Mouse (Mus musculus) stomach, postnatal 0 days (tissue): ENCODE measurements around the gene Slc1a3. TPM values are rescaled to one million over a fixed set of nuclear protein-coding genes. Genes with fewer than 3 reads are reported as not detected.

Experiments
- ATAC-seq: fragments of 200-750 bp; cut with Nextera tagmentation; 2 replicates; pipeline ENCODE4 v1.8.0; 2017; ENCODE audit not compliant: low FRiP score, low TSS enrichment
- DNase-seq: peaks from one replicate; pipeline ENCODE4 v3.0.0-alpha.2; 2016; ENCODE audit warnings: low spot score
- H3K27ac ChIP-seq: fragments of 300-500 bp; sonication (generic); replicated peaks from 2 replicates; pipeline ENCODE4 v1.5.1; 2014; ENCODE audit warnings: mild to moderate bottlenecking, control low read depth
- H3K27me3 ChIP-seq: fragments of 300-500 bp; sonication (generic); 2 replicates; pipeline ENCODE4 v1.6.1; 2014; ENCODE audit warnings: low read length; ENCODE audit not compliant: control insufficient read depth, insufficient read depth
- H3K36me3 ChIP-seq: fragments of 300-500 bp; sonication (generic); 2 replicates; pipeline ENCODE4 v1.6.1; 2014; ENCODE audit warnings: low read length, mixed read lengths; ENCODE audit not compliant: control insufficient read depth, insufficient read depth
- H3K4me1 ChIP-seq: fragments of 300-500 bp; sonication (generic); replicated peaks from 2 replicates; pipeline ENCODE4 v1.6.1; 2014; ENCODE audit warnings: antibody characterized with exemption; ENCODE audit not compliant: control insufficient read depth, insufficient read depth
- H3K4me2 ChIP-seq: fragments of 300-500 bp; sonication (generic); replicated peaks from 2 replicates; pipeline ENCODE4 v1.6.1; 2014; ENCODE audit warnings: low read depth, mild to moderate bottlenecking, control low read depth, moderate library complexity
- H3K4me3 ChIP-seq: fragments of 300-500 bp; sonication (generic); 2 replicates; pipeline ENCODE4 v1.5.1; 2014; ENCODE audit warnings: low read depth, low read length, control low read depth
- H3K9ac ChIP-seq: fragments of 300-500 bp; sonication (generic); 2 replicates; pipeline ENCODE4 v1.6.1; 2014; ENCODE audit warnings: mild to moderate bottlenecking, low read length, control low read depth, mixed read lengths
- H3K9me3 ChIP-seq: fragments of 300-500 bp; sonication (generic); 2 replicates; pipeline ENCODE4 v1.6.1; 2016; ENCODE audit warnings: low read length; ENCODE audit not compliant: control insufficient read depth
- CTCF ChIP-seq: IDR thresholded peaks from 2 replicates; pipeline ENCODE4 v1.5.1; 2016; ENCODE audit warnings: antibody characterized with exemption, low read depth, mild to moderate bottlenecking, moderate library complexity
- EP300 ChIP-seq: optimal IDR thresholded peaks from 2 replicates; pipeline ENCODE3; 2016; ENCODE audit warnings: antibody characterized with exemption
- WGBS: fragments of 180-500 bp; shearing (Covaris S2); extraction: QIAGEN DNeasy Blood & Tissue Kit; methylation state at CpG from one replicate; pipeline ENCODE4 v1.1.7; 2014; 5-methylcytosine and 5-hydroxymethylcytosine counted together
- polyA plus RNA-seq: library from polyadenylated mRNA; unstranded; fragments of >200 nt; fragmentation: Nextera tagmentation; extraction: Ambion mirVana; gene quantifications from 2 replicates; pipeline ENCODE4 v1.2.1, GENCODE M21; 2015

The Slc1a3 gene
- polyA plus RNA-seq = 4.8 and 5.6 TPM in 2 replicates

- Histone ChIP-seq H3K4me3 (peak within 1 kb of the TSS; percentile 64), H3K36me3 (no peaks in the 10 kb centered on the region), H3K4me1 (no peaks in the 10 kb centered on the region), H3K4me2 (peak within 1 kb of the TSS; percentile 86), H3K27me3 (no peaks in the 10 kb centered on the region), H3K9me3 (no peaks in the 10 kb centered on the region), H3K9ac (peak within 1 kb of the TSS; percentile 65), H3K27ac (0 out of 2 replicates have a peak within 1 kb of the TSS, but pooled peaks have one; percentile 53)
- no peak for TF ChIP-seq CTCF
- under 1% methylated on average over 34 of the region's 34 CpGs for whole genome bisulfite sequencing
- peak; percentile 92 for ATAC-seq
- peak; percentile 60 for DNase-seq
Measured at GRCm38 (mm10) chr15:8710146-8711006, at the start of gene Slc1a3. Slc1a3 (minus strand) TSS chr15:8710764.

GRCm38 (mm10) chr15:8759026-8759425 lies 48.5 kb upstream of the Slc1a3 start:
- TF ChIP-seq CTCF = no peak
- no peak for TF ChIP-seq EP300
- Histone ChIP-seq H3K9me3 (no peaks in the 10 kb centered on the region), H3K36me3 (no peaks in the 10 kb centered on the region), H3K27ac (no peak overlapping the region), H3K9ac (no peak overlapping the region), H3K4me1 (no peaks in the 10 kb centered on the region), H3K4me2 (no peak overlapping the region), H3K4me3 (no peak overlapping the region), H3K27me3 (no peaks in the 10 kb centered on the region)
- WGBS = 50% methylated on average over 3 of the region's 3 CpGs
- no peak for DNase-seq
- no peak for ATAC-seq

- Histone ChIP-seq H3K9ac (no peak overlapping the region), H3K27me3 (no peaks in the 10 kb centered on the region), H3K36me3 (no peaks in the 10 kb centered on the region), H3K4me3 (no peak overlapping the region), H3K9me3 (no peaks in the 10 kb centered on the region), H3K4me2 (no peak overlapping the region), H3K27ac (no peak overlapping the region), H3K4me1 (no peaks in the 10 kb centered on the region)
- ATAC-seq (no peak), DNase-seq (no peak)
- 75% methylated on average over 6 of the region's 6 CpGs for WGBS
- no peak for TF ChIP-seq CTCF
- no peak for TF ChIP-seq EP300
Measured at GRCm38 (mm10) chr15:8756441-8756840, 45.9 kb upstream of the Slc1a3 start.

GRCm38 (mm10) chr15:8749762-8750161 lies 39.2 kb upstream of the Slc1a3 start:
- Histone ChIP-seq H3K36me3 (no peaks in the 10 kb centered on the region), H3K9me3 (no peaks in the 10 kb centered on the region), H3K27me3 (no peaks in the 10 kb centered on the region), H3K4me3 (no peak overlapping the region), H3K4me2 (no peak overlapping the region), H3K27ac (no peak overlapping the region), H3K9ac (no peak overlapping the region), H3K4me1 (no peaks in the 10 kb centered on the region)
- WGBS = 91% methylated on average over 4 of the region's 4 CpGs
- TF ChIP-seq EP300 (no peak), CTCF (no peak)
- no peak for DNase-seq
- no peak for ATAC-seq

- WGBS = 72% methylated on average over 1 of the region's 1 CpGs
- H3K9me3 ChIP-seq = no peaks in the 10 kb centered on the region
- DNase-seq = no peak
- no peak overlapping the region for H3K4me2 ChIP-seq
- H3K4me3 ChIP-seq = no peak overlapping the region
- no peak for ATAC-seq
- no peaks in the 10 kb centered on the region for H3K27me3 ChIP-seq
- H3K27ac ChIP-seq = no peak overlapping the region
- no peak overlapping the region for H3K9ac ChIP-seq
- no peaks in the 10 kb centered on the region for H3K36me3 ChIP-seq
- no peak for TF ChIP-seq CTCF
- no peak for TF ChIP-seq EP300
- no peaks in the 10 kb centered on the region for H3K4me1 ChIP-seq
Measured at GRCm38 (mm10) chr15:8748771-8749170, 38.2 kb upstream of the Slc1a3 start.

- Histone ChIP-seq H3K9me3 (no peaks in the 10 kb centered on the region), H3K27me3 (no peaks in the 10 kb centered on the region), H3K4me1 (no peaks in the 10 kb centered on the region), H3K4me3 (no peak overlapping the region), H3K4me2 (no peak overlapping the region), H3K27ac (no peak overlapping the region), H3K36me3 (no peaks in the 10 kb centered on the region), H3K9ac (no peak overlapping the region)
- ATAC-seq = no peak
- 46% methylated on average over 6 of the region's 6 CpGs for WGBS
- TF ChIP-seq EP300 = no peak
- no peak for TF ChIP-seq CTCF
- no peak for DNase-seq
Measured at GRCm38 (mm10) chr15:8741593-8741992, 31.0 kb upstream of the Slc1a3 start.
